Comparison of ENCODE assay signal across 10 mouse cellular contexts in the genomic region with DNA sequence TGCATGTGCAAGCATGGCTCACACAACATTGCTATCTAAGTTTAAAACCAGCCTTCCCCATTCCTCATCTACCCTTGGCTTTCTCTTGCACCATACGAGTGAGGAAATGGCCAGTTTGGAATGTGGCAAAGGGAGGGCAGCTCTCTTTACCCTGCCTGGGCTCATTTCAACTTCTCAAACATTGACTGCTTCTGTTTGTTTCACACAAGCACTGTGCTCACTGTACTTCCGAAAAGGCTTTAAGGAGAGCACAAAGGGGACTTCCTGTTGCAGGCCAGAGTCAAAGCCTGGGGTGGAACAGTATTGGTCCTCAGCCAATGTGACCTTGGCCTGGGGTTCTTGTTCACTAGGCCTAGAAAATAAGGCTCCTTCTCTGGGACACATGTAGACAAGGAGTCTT. TPM values are rescaled to one million over a fixed set of nuclear protein-coding genes. Genes with fewer than 3 reads are reported as not detected.
A peak's percentile ranks its signal among the peaks of the same experiment; 100 is the strongest.
DNase-seq lines count a peak whose midpoint lies in the region; ATAC-seq and TF ChIP-seq lines count a peak whose summit lies in the region.
"Had no signal": no experiment of that assay in that cellular context is flagged by ENCODE, and none has a peak within 500 bp of the region (broad histone marks: within the 10 kb centered on the region; RNA-seq: fewer than 3 reads in every experiment).

No protein-coding gene starts in this region.

- 29% methylated on average over 2 of the region's 2 CpGs for WGBS in lung, embryonic 14.5 days

- H3K36me3 ChIP-seq in lung, embryonic 14.5 days (ENCODE audit: insufficient read depth), result peaks cover 42% of the 10 kb centered on the region

- H3K9ac ChIP-seq in lung, embryonic 14.5 days, result no peak overlapping the region
- H3K9ac ChIP-seq: limb, embryonic 12.5 days had no signal

- H3K4me2 ChIP-seq in lung, embryonic 14.5 days, result no peak overlapping the region
- H3K4me2 ChIP-seq: limb, embryonic 12.5 days had no signal

- peak; percentile 39 for DNase-seq in adrenal gland, adult 2 months
- DNase-seq in adrenal gland, postnatal 4 days (ENCODE audit: low spot score in 2 of 2), result no peak
- peak; percentile 88 for DNase-seq in adipocyte (ENCODE audit: low spot score)
- DNase-seq in heart, postnatal 4 days, result peak; percentile 38
- peak; percentile 60 for DNase-seq in lung, embryonic 14.5 days
- no peak for DNase-seq in right cerebral cortex, postnatal 4 days
- DNase-seq in urinary bladder, postnatal 36 days (ENCODE audit: low spot score in 2 of 2), result no peak
- no peak for DNase-seq in gastrocnemius, postnatal 4 days (ENCODE audit: low spot score in 2 of 2)

- H3K4me3 ChIP-seq in lung, embryonic 14.5 days (ENCODE audit: low read depth, low read length), result no peak overlapping the region
- H3K4me3 ChIP-seq: limb, embryonic 12.5 days had no signal

- peaks cover 6% of the 10 kb centered on the region; the same call in 1 of the 2 replicates for H3K9me3 ChIP-seq in lung, embryonic 14.5 days (ENCODE audit: low read depth, low read length)

- no peaks in the 10 kb centered on the region for H3K27me3 ChIP-seq in lung, embryonic 14.5 days (ENCODE audit: insufficient read depth, low read length)
- H3K27me3 ChIP-seq: limb, embryonic 12.5 days had no signal

- ATAC-seq in lung, embryonic 14.5 days (ENCODE audit: insufficient read depth), result peak; percentile 65
- ATAC-seq: forebrain, embryonic 16.5 days had no signal

- no peak for TF ChIP-seq CTCF in lung, embryonic 14.5 days (IDR thresholded peaks at IDR 0.05; ENCODE audit: low read depth)

- H3K27ac ChIP-seq in lung, embryonic 14.5 days (ENCODE audit: low read depth), result peak overlapping the region; percentile 77
- H3K27ac ChIP-seq: limb, embryonic 12.5 days had no signal

- H3K4me1 ChIP-seq in lung, embryonic 14.5 days (ENCODE audit: insufficient read depth), result peaks cover 11% of the 10 kb centered on the region
- H3K4me1 ChIP-seq: limb, embryonic 12.5 days had no signal

RNA-seq across cellular contexts. Expression of a gene that starts 47.7 kb away (rescaled TPM):
- total RNA-seq in adrenal gland, adult 2 months (2021), result 10 to 100 TPM; 37.3 to 39.8 TPM
- polyA plus RNA-seq in adrenal gland, adult 2 months (2012; rRNA removed), result 13.3 and 17.9 TPM in 2 replicates
- 10 to 100 TPM; 12.1 to 20.3 TPM for total RNA-seq in adrenal gland, postnatal 4 days (2021)
- total RNA-seq in heart, postnatal 4 days (2021), result 10 to 100 TPM; 23.4 to 29.1 TPM
- polyA plus RNA-seq in lung, embryonic 14.5 days (2014; fragmentation: Nextera tagmentation; extraction: Ambion mirVana), result 26.6 and 30.2 TPM in 2 replicates
- total RNA-seq in gastrocnemius, postnatal 4 days (2021), result 10 to 100 TPM; 33.4 to 42.6 TPM

Comparison
In these comparisons a context has a peak if more than half of its experiments do, and no peak if none do; other contexts are left out.
1. DNase-seq: peak in adrenal gland, adult 2 months (single experiment), adipocyte (single experiment), heart, postnatal 4 days (single experiment) and lung, embryonic 14.5 days (single experiment); none in adrenal gland, postnatal 4 days (0 of 2), right cerebral cortex, postnatal 4 days (single experiment), urinary bladder, postnatal 36 days (0 of 2) and gastrocnemius, postnatal 4 days (0 of 2).